Mouse (Mus musculus) forebrain, postnatal 0 days (tissue): ENCODE measurements at regions not wholly inside any gene's neighbourhood (a gene's known extent, or its start where the extent isn't known, plus 50 kb on each side); places are given as distances from the start of the nearest gene placed in this dataset.

Experiments
- ATAC-seq: fragments of 200-750 bp; cut with Nextera tagmentation; 2 replicates; pipeline ENCODE4 v1.8.0; 2017; ENCODE audit warnings: mild to moderate bottlenecking, moderate library complexity
- DNase-seq: peaks from one replicate; pipeline ENCODE4 v3.0.0-alpha.2; 2015
- H3K27ac ChIP-seq: fragments of 300-500 bp; sonication (generic); 2 replicates; pipeline ENCODE4 v1.5.1; 2014; ENCODE audit warnings: low read depth, mild to moderate bottlenecking, antibody characterized with exemption, low read length, moderate library complexity, mixed read lengths
- H3K27me3 ChIP-seq: fragments of 300-500 bp; sonication (generic); 2 replicates; pipeline ENCODE4 v1.6.1; 2014; ENCODE audit warnings: mild to moderate bottlenecking, low read length, mixed read lengths; ENCODE audit not compliant: insufficient read depth
- H3K36me3 ChIP-seq: fragments of 300-500 bp; sonication (generic); 2 replicates; pipeline ENCODE4 v1.6.1; 2014; ENCODE audit warnings: mild to moderate bottlenecking, moderate library complexity; ENCODE audit not compliant: insufficient read depth
- H3K4me1 ChIP-seq: fragments of 300-500 bp; sonication (generic); 2 replicates; pipeline ENCODE4 v1.6.1; 2014; ENCODE audit warnings: antibody characterized with exemption; ENCODE audit not compliant: insufficient read depth
- H3K4me2 ChIP-seq: fragments of 300-500 bp; sonication (generic); 2 replicates; pipeline ENCODE4 v1.6.1; 2014; ENCODE audit warnings: low read depth, mild to moderate bottlenecking, moderate library complexity
- H3K4me3 ChIP-seq: fragments of 300-500 bp; sonication (generic); 2 replicates; pipeline ENCODE4 v1.5.1; 2014; ENCODE audit warnings: low read depth, low read length, mixed read lengths
- H3K9ac ChIP-seq: fragments of 300-500 bp; sonication (generic); 2 replicates; pipeline ENCODE4 v1.6.1; 2014; ENCODE audit warnings: mild to moderate bottlenecking
- H3K9me3 ChIP-seq: fragments of 300-500 bp; sonication (generic); 2 replicates; pipeline ENCODE4 v1.6.1; 2016; ENCODE audit warnings: low read length
- CTCF ChIP-seq: sonication (generic); IDR thresholded peaks from 2 replicates; pipeline ENCODE4 v1.5.1; 2016; ENCODE audit warnings: antibody characterized with exemption, control low read depth, low read depth
- WGBS: fragments of 180-500 bp; shearing (Covaris S2); extraction: QIAGEN DNeasy Blood & Tissue Kit; methylation state at CpG from one replicate; pipeline ENCODE4 v1.1.7; 2014; 5-methylcytosine and 5-hydroxymethylcytosine counted together

DNA sequence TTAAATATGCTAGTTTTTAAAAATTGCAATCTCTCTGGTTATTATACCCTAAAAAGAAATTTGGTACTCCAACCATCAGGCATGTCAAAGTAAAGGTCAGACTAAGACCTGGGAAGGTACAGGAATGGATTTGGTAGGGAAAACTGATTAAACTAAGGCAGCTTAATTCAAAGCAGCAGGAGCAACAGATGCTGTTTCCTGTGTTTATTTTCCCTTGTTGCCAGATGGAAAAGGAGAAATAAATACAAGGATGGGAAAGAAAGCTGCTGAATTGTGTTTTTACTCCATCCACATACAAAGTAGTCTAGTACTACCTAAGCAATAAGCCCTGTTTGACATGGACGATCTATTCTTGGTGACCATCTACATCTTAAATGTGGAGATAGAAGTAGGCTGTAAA lies 1177.6 kb downstream of the Pcdh17 start:
- WGBS = 71% methylated on average over 1 of the region's 1 CpGs
- Histone ChIP-seq H3K4me2 (no peak overlapping the region), H3K4me3 (no peak overlapping the region), H3K9me3 (no peaks in the 10 kb centered on the region), H3K27me3 (no peaks in the 10 kb centered on the region), H3K9ac (no peak overlapping the region), H3K27ac (no peak overlapping the region), H3K36me3 (no peaks in the 10 kb centered on the region), H3K4me1 (no peaks in the 10 kb centered on the region)
- no peak for TF ChIP-seq CTCF
- peak; percentile 51 for DNase-seq
- ATAC-seq = no peak; the same call in 1 of the 2 replicates
